ENCODE assay signal across 13 mouse cellular contexts in genomic region chr5:117248351-117248750, GRCm38 (mm10). TPM values are rescaled to one million over a fixed set of nuclear protein-coding genes. Genes with fewer than 3 reads are reported as not detected.
A peak's percentile ranks its signal among the peaks of the same experiment; 100 is the strongest.
DNase-seq lines count a peak whose midpoint lies in the region; ATAC-seq lines count a peak whose summit lies in the region.
"Had no signal": no experiment of that assay in that cellular context is flagged by ENCODE, and none has a peak within 500 bp of the region (broad histone marks: within the 10 kb centered on the region; RNA-seq: fewer than 3 reads in every experiment).

No protein-coding gene starts in this region.

- no peaks in the 10 kb centered on the region for H3K9me3 ChIP-seq in hindbrain, embryonic 12.5 days (replicated peaks)
- H3K9me3 ChIP-seq in hindbrain, embryonic 10.5 days = peaks cover 3% of the 10 kb centered on the region; the same call in 1 of the 2 replicates
- H3K9me3 ChIP-seq in intestine, embryonic 15.5 days = no peaks in the 10 kb centered on the region

- 33% methylated on average over 10 of the region's 10 CpGs for WGBS in hindbrain, embryonic 12.5 days
- WGBS in hindbrain, embryonic 10.5 days = 35% methylated on average over 10 of the region's 10 CpGs
- 29% methylated on average over 10 of the region's 10 CpGs for WGBS in intestine, embryonic 15.5 days

- no peak overlapping the region for H3K4me3 ChIP-seq in hindbrain, embryonic 12.5 days
- no peak overlapping the region for H3K4me3 ChIP-seq in hindbrain, embryonic 10.5 days
- H3K4me3 ChIP-seq in intestine, embryonic 15.5 days (replicated peaks) = no peak overlapping the region

- no peak for ATAC-seq in hindbrain, embryonic 12.5 days (ENCODE audit: low FRiP score)
- peak; percentile 40; the same call in 1 of the 2 replicates for ATAC-seq in intestine, embryonic 15.5 days
- ATAC-seq: liver, postnatal 0 days had no signal

- DNase-seq in adrenal gland, adult (ENCODE audit: inconsistent age in 2 of 2, low spot score in 1 of 2) = peak; percentile 77 to 81
- no peak for DNase-seq in adrenal gland, postnatal 4 days (ENCODE audit: low spot score in 2 of 2)
- DNase-seq in hindbrain, embryonic 10.5 days (ENCODE audit: low spot score) = no peak
- DNase-seq in adrenal gland, adult 2 months = peak; percentile 76
- no peak for DNase-seq in neural tube, embryonic 10.5 days (ENCODE audit: extremely low spot score, low spot score)
- DNase-seq in layer of hippocampus, postnatal 14 days (ENCODE audit: low spot score in 2 of 2) = no peak
- DNase-seq: heart, adult 11 months; kidney, adult 2 months; layer of hippocampus, adult 9-11 months; liver, postnatal 0 days had no signal

- peaks cover 20% of the 10 kb centered on the region for H3K36me3 ChIP-seq in hindbrain, embryonic 12.5 days
- peaks cover 28% of the 10 kb centered on the region for H3K36me3 ChIP-seq in hindbrain, embryonic 10.5 days
- H3K36me3 ChIP-seq in intestine, embryonic 15.5 days = peaks cover 3% of the 10 kb centered on the region; the same call in 1 of the 2 replicates

- H3K9ac ChIP-seq in hindbrain, embryonic 12.5 days = peak overlapping the region; percentile 35; the same call in 1 of the 2 replicates
- H3K9ac ChIP-seq in intestine, embryonic 15.5 days = no peak overlapping the region
- H3K9ac ChIP-seq: liver, postnatal 0 days had no signal

- H3K4me2 ChIP-seq in hindbrain, embryonic 12.5 days (replicated peaks) = no peak overlapping the region
- H3K4me2 ChIP-seq in intestine, embryonic 15.5 days (replicated peaks) = no peak overlapping the region

- no peaks in the 10 kb centered on the region for H3K27me3 ChIP-seq in hindbrain, embryonic 12.5 days
- H3K27me3 ChIP-seq in hindbrain, embryonic 10.5 days (ENCODE audit: insufficient read depth, poor library complexity, severe bottlenecking) = no peaks in the 10 kb centered on the region
- H3K27me3 ChIP-seq in intestine, embryonic 15.5 days (replicated peaks) = no peaks in the 10 kb centered on the region

- H3K27ac ChIP-seq in hindbrain, embryonic 12.5 days = no peak overlapping the region
- no peak overlapping the region for H3K27ac ChIP-seq in hindbrain, embryonic 10.5 days
- H3K27ac ChIP-seq in intestine, embryonic 15.5 days = no peak overlapping the region
- H3K27ac ChIP-seq: macrophage had no signal

- H3K4me1 ChIP-seq in hindbrain, embryonic 12.5 days = peaks cover 11% of the 10 kb centered on the region
- H3K4me1 ChIP-seq in hindbrain, embryonic 10.5 days (replicated peaks) = peaks cover 9% of the 10 kb centered on the region
- no peaks in the 10 kb centered on the region for H3K4me1 ChIP-seq in intestine, embryonic 15.5 days (replicated peaks)

RNA-seq across cellular contexts. Expression of gene Pebp1, which starts 39.1 kb away (rescaled TPM):
- 1,000 to 10,000 TPM in 1 of 2 experiments, 100 to 1,000 TPM in 1; 992 to 1,042 TPM for total RNA-seq in adrenal gland, postnatal 4 days (2021)
- 793 and 794 TPM in 2 replicates for polyA plus RNA-seq in hindbrain, embryonic 12.5 days (2016; fragmentation: Nextera tagmentation; extraction: Ambion mirVana)
- polyA plus RNA-seq in hindbrain, embryonic 10.5 days (2016; fragmentation: Nextera tagmentation; extraction: Ambion mirVana) = 928 and 949 TPM in 2 replicates
- total RNA-seq in adrenal gland, adult 2 months (2021) = 1,000 to 10,000 TPM; 1,220 to 1,287 TPM
- polyA plus RNA-seq in adrenal gland, adult 2 months (2012; rRNA removed) = 2,538 and 3,200 TPM in 2 replicates
- polyA plus RNA-seq in intestine, embryonic 15.5 days (2015; fragmentation: Nextera tagmentation; extraction: Ambion mirVana) = 659 and 723 TPM in 2 replicates
- 100 to 1,000 TPM; 762 to 788 TPM for total RNA-seq in layer of hippocampus, postnatal 14 days (2021)

Comparison
In these comparisons a context has a peak if more than half of its experiments do, and no peak if none do; other contexts are left out.
1. DNase-seq: peak in adrenal gland, adult (2 of 2) and adrenal gland, adult 2 months (single experiment); none in adrenal gland, postnatal 4 days (0 of 2), hindbrain, embryonic 10.5 days (single experiment), neural tube, embryonic 10.5 days (single experiment) and layer of hippocampus, postnatal 14 days (0 of 2).